16 mouse cellular contexts compared by ENCODE assay signal in genomic region chr9:80367520-80368204, GRCm38 (mm10).
"Had no signal": no experiment of that assay in that cellular context is flagged by ENCODE, and none has a peak within 500 bp of the region (broad histone marks: within the 10 kb centered on the region; RNA-seq: fewer than 3 reads in every experiment).

No protein-coding gene starts in this region.

- DNase-seq: gastrocnemius, adult 2 months; gastrocnemius, postnatal 10 days; gastrocnemius, postnatal 25 days; heart, adult 18-20 months; heart, postnatal 10 days; heart, postnatal 36 days; kidney, adult 18-20 months; kidney, adult 8-10 months; kidney, postnatal 10 days; kidney, postnatal 25 days; kidney, postnatal 4 days had no signal

- ATAC-seq: hindbrain, embryonic 16.5 days; inflammation-experienced regulatory T-cells, adult 6 months; intestine, embryonic 15.5 days; intestine, postnatal 0 days; liver, embryonic 12.5 days had no signal
